Mouse (Mus musculus) forebrain, embryonic 16.5 days (tissue): Measurements from ENCODE around the gene Nsg1. TPM values are rescaled to one million over a fixed set of nuclear protein-coding genes. Genes with fewer than 3 reads are reported as not detected.
A peak's percentile ranks its signal among the peaks of the same experiment; 100 is the strongest.

ENCODE experiments used
- ATAC-seq: fragments of 200-750 bp; cut with Nextera tagmentation; 2 replicates; pipeline ENCODE4 v1.8.0; 2017; ENCODE audit warnings: mild to moderate bottlenecking, moderate library complexity
- H3K27ac ChIP-seq: fragments of 300-500 bp; sonication (generic); 2 replicates; pipeline ENCODE4 v1.5.1; 2014; ENCODE audit warnings: low read length, control low read depth
- H3K27me3 ChIP-seq: fragments of 300-500 bp; sonication (generic); replicated peaks from 2 replicates; pipeline ENCODE4 v1.6.1; 2014; ENCODE audit warnings: low read length; ENCODE audit not compliant: control insufficient read depth, insufficient read depth
- H3K36me3 ChIP-seq: fragments of 300-500 bp; sonication (generic); 2 replicates; pipeline ENCODE4 v1.6.1; 2014; ENCODE audit not compliant: control insufficient read depth, insufficient read depth
- H3K4me1 ChIP-seq: fragments of 300-500 bp; sonication (generic); replicated peaks from 2 replicates; pipeline ENCODE4 v1.6.1; 2014; ENCODE audit warnings: low read length; ENCODE audit not compliant: control insufficient read depth, insufficient read depth
- H3K4me2 ChIP-seq: fragments of 300-500 bp; sonication (generic); 2 replicates; pipeline ENCODE4 v1.6.1; 2014; ENCODE audit warnings: mild to moderate bottlenecking, low read length, control low read depth
- H3K4me3 ChIP-seq: fragments of 300-500 bp; sonication (generic); replicated peaks from 2 replicates; pipeline ENCODE4 v1.5.1; 2014; ENCODE audit warnings: mild to moderate bottlenecking, low read length, control low read depth
- H3K9ac ChIP-seq: fragments of 300-500 bp; sonication (generic); replicated peaks from 2 replicates; pipeline ENCODE4 v1.6.1; 2014; ENCODE audit warnings: low read depth, low read length, control low read depth
- H3K9me3 ChIP-seq: fragments of 300-500 bp; sonication (generic); 2 replicates; pipeline ENCODE4 v1.6.1; 2016; ENCODE audit warnings: low read length; ENCODE audit not compliant: control insufficient read depth
- WGBS: fragments of 180-500 bp; shearing (Covaris S2); extraction: QIAGEN DNeasy Blood & Tissue Kit; methylation state at CpG from one replicate; pipeline ENCODE4 v1.1.7; 2014; 5-methylcytosine and 5-hydroxymethylcytosine counted together
- polyA plus RNA-seq: library from polyadenylated mRNA; unstranded; fragments of >200 nt; fragmentation: Nextera tagmentation; extraction: Ambion mirVana; gene quantifications from 2 replicates; pipeline ENCODE4 v1.2.1, GENCODE M21; 2015

Gene Nsg1
- polyA plus RNA-seq, 1 experiment from 2014 or later, result 1,459 TPM

GRCm38 (mm10) chr5:38091966-38092304, 67.8 kb downstream of the Nsg1 start:
- Histone ChIP-seq H3K9me3 (no peaks in the 10 kb centered on the region), H3K36me3 (no peaks in the 10 kb centered on the region), H3K9ac (no peak overlapping the region), H3K4me1 (peaks cover 5% of the 10 kb centered on the region; the same call in 1 of the 2 replicates), H3K4me2 (no peak overlapping the region), H3K27ac (no peak overlapping the region), H3K27me3 (no peaks in the 10 kb centered on the region), H3K4me3 (no peak overlapping the region)
- 66% methylated on average over 2 of the region's 2 CpGs for WGBS
- no peak for ATAC-seq

- Histone ChIP-seq H3K27ac (no peak overlapping the region), H3K9me3 (no peaks in the 10 kb centered on the region), H3K36me3 (no peaks in the 10 kb centered on the region), H3K4me2 (no peak overlapping the region), H3K4me1 (peaks cover 5% of the 10 kb centered on the region; the same call in 1 of the 2 replicates), H3K9ac (no peak overlapping the region), H3K27me3 (no peaks in the 10 kb centered on the region), H3K4me3 (no peak overlapping the region)
- peak; percentile 58; the same call in 1 of the 2 replicates for ATAC-seq
- 75% methylated on average over 8 of the region's 8 CpGs for WGBS
Measured at GRCm38 (mm10) chr5:38091046-38091965, 68.4 kb downstream of the Nsg1 start.

DNA sequence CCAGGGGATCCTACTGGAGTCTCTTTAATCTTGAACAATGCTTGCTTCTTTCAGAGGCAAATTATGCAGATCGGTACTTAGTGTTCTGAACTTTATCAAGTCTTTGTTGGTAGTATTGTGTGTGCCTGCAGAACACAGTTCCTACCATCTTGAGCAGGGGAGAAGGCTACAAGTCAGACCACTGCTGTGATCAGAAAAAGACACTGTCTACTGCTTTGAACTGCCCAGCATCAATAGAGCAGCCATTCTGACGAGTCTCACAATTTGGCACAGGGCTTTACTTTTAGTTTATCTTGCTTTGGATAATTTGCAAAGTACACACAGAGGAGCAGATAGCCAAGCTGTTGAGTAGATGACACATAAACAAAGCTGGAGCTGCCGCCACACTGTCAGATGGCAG, 69.1 kb downstream of the Nsg1 start:
- Histone ChIP-seq H3K9me3 (no peaks in the 10 kb centered on the region), H3K9ac (no peak overlapping the region), H3K4me1 (peaks cover 7% of the 10 kb centered on the region; the same call in 1 of the 2 replicates), H3K27ac (no peak overlapping the region), H3K36me3 (no peaks in the 10 kb centered on the region), H3K4me3 (no peak overlapping the region), H3K4me2 (no peak overlapping the region), H3K27me3 (no peaks in the 10 kb centered on the region)
- 19% methylated on average over 3 of the region's 3 CpGs for WGBS
- peak; percentile 52 for ATAC-seq

DNA sequence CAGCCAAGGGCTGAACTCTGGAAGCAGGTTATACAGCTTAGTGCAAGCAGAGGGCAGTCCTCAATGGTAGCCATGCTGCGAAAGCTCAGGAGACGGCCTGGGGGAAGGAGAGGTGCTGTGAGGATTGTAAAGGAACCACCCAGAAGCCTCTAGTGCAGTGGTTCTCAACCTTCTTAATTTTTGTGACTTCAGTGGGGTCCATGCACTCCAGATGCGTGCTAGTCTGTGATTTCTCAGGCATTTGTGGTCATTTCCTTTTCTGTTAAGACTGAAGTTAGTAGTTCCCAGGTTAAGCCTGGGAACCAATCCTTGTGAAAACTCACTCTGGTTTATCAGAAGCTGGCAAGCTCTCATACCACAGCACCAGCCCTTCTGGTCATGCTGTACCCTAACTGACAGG, 69.6 kb downstream of the Nsg1 start:
- ATAC-seq, result no peak; the same call in 1 of the 2 replicates
- H3K4me2 ChIP-seq, result no peak overlapping the region
- no peak overlapping the region for H3K27ac ChIP-seq
- no peaks in the 10 kb centered on the region for H3K9me3 ChIP-seq
- H3K4me3 ChIP-seq, result no peak overlapping the region
- H3K27me3 ChIP-seq, result no peaks in the 10 kb centered on the region
- 64% methylated on average over 3 of the region's 3 CpGs for WGBS
- H3K36me3 ChIP-seq, result no peaks in the 10 kb centered on the region
- H3K9ac ChIP-seq, result no peak overlapping the region
- H3K4me1 ChIP-seq, result peaks cover 9% of the 10 kb centered on the region; the same call in 1 of the 2 replicates

Other genes starting within 250 kb of the Nsg1 start
- gene Stx18, start 121.2 kb downstream of the Nsg1 start, polyA plus RNA-seq, result 38.6 and 39.1 TPM in 2 replicates
- 23.5 and 26.9 TPM in 2 replicates for gene Zbtb49, start 60.5 kb upstream of the Nsg1 start, polyA plus RNA-seq
- gene Lyar, start 60.6 kb upstream of the Nsg1 start, polyA plus RNA-seq, result 46.3 and 47.7 TPM in 2 replicates
- gene Tmem128, start 100.3 kb upstream of the Nsg1 start, polyA plus RNA-seq, result 88.5 and 94.4 TPM in 2 replicates
- not detected in 2 replicates for gene Otop1, start 116.1 kb upstream of the Nsg1 start, polyA plus RNA-seq
- 0.27 and 0.34 TPM in 2 replicates for gene Drd5, start 159.5 kb upstream of the Nsg1 start, polyA plus RNA-seq